Mouse (Mus musculus) c-Kit-positive CD71-positive TER-119-positive erythroid progenitor cells, embryonic 14.5 days (primary cell): ENCODE results near the gene Ankrd36.

Experiments used
- DNase-seq: peaks from one replicate; pipeline ENCODE4 v3.0.0-alpha.2; 2013; ENCODE audit warnings: low spot score

Ankrd36 gene

GRCm38 (mm10) chr11:5684283-5684682, 114.8 kb downstream of the Ankrd36 start:
- DNase-seq, result no peak

GRCm38 (mm10) chr11:5691775-5692174, 122.3 kb downstream of the Ankrd36 start:
- DNase-seq, result no peak

GRCm38 (mm10) chr11:5700808-5701207, 131.3 kb downstream of the Ankrd36 start:
- no peak for DNase-seq

- no peak for DNase-seq
Observed at GRCm38 (mm10) chr11:5701300-5701699, 131.8 kb downstream of the Ankrd36 start.

- DNase-seq, result no peak
Observed at GRCm38 (mm10) chr11:5701821-5702220, 132.3 kb downstream of the Ankrd36 start.

GRCm38 (mm10) chr11:5702271-5702956, 132.9 kb downstream of the Ankrd36 start:
- DNase-seq, result no peak

GRCm38 (mm10) chr11:5702957-5703332, 133.5 kb downstream of the Ankrd36 start:
- no peak for DNase-seq

- DNase-seq, result no peak
Observed at GRCm38 (mm10) chr11:5703341-5703740, 133.9 kb downstream of the Ankrd36 start.

GRCm38 (mm10) chr11:5705972-5706371, 136.5 kb downstream of the Ankrd36 start:
- DNase-seq, result no peak

- peak; percentile 33 for DNase-seq
Observed at GRCm38 (mm10) chr11:5706874-5707529, 137.5 kb downstream of the Ankrd36 start.

GRCm38 (mm10) chr11:5707530-5708353, 138.3 kb downstream of the Ankrd36 start:
- DNase-seq, result peak; percentile 90

GRCm38 (mm10) chr11:5715179-5715578, 145.7 kb downstream of the Ankrd36 start:
- DNase-seq, result no peak

- DNase-seq, result no peak
Observed at GRCm38 (mm10) chr11:5715630-5716105, 146.2 kb downstream of the Ankrd36 start, which contains the start of gene Mrps24. TSS of gene Mrps24 (minus strand) at chr11:5715680.

- DNase-seq, result no peak
Observed at GRCm38 (mm10) chr11:5716246-5716645, 146.8 kb downstream of the Ankrd36 start.

GRCm38 (mm10) chr11:5716938-5717705, 147.6 kb downstream of the Ankrd36 start:
- no peak for DNase-seq

- no peak for DNase-seq
Observed at GRCm38 (mm10) chr11:5718611-5719354, 149.3 kb downstream of the Ankrd36 start.

GRCm38 (mm10) chr11:5729582-5729981, 160.1 kb downstream of the Ankrd36 start:
- no peak for DNase-seq

- DNase-seq, result no peak
Observed at GRCm38 (mm10) chr11:5732401-5732800, 162.9 kb downstream of the Ankrd36 start.

- no peak for DNase-seq
Observed at GRCm38 (mm10) chr11:5734323-5734722, 164.8 kb downstream of the Ankrd36 start.

GRCm38 (mm10) chr11:5737137-5737536, 167.7 kb downstream of the Ankrd36 start:
- no peak for DNase-seq
